Mouse (Mus musculus): ENCODE data around the gene Cpt1a. TPM values are rescaled to one million over a fixed set of nuclear protein-coding genes. Genes with fewer than 3 reads are reported as not detected.

Gene Cpt1a
- polyA plus RNA-seq, 1 experiment from 2014 or later, result 62.0 TPM

GRCm38 (mm10) chr19:3405531-3406281 is 83.6 kb downstream of the Cpt1a start:
- no peak overlapping the region for H3K4me2 ChIP-seq (replicated peaks; ENCODE audit: low read depth)
- WGBS, result 47% methylated on average over 1 of the region's 1 CpGs
- TF ChIP-seq EP300 (optimal IDR thresholded peaks at IDR 0.05) (no peak), CTCF (IDR thresholded peaks at IDR 0.05; ENCODE audit: low read depth) (no peak)
- ATAC-seq (ENCODE audit: low FRiP score, low TSS enrichment) (no peak), DNase-seq (ENCODE audit: low spot score) (no peak)
- H3K27me3 ChIP-seq (ENCODE audit: control insufficient read depth, insufficient read depth, low read length), result no peaks in the 10 kb centered on the region
- no peak overlapping the region for H3K4me3 ChIP-seq (ENCODE audit: low read depth, low read length)
- no peaks in the 10 kb centered on the region for H3K9me3 ChIP-seq (ENCODE audit: control insufficient read depth, low read length)
- no peak overlapping the region for H3K27ac ChIP-seq (replicated peaks)
- no peaks in the 10 kb centered on the region for H3K36me3 ChIP-seq (ENCODE audit: control insufficient read depth, insufficient read depth, low read length)
- H3K9ac ChIP-seq (ENCODE audit: low read length), result no peak overlapping the region
- H3K4me1 ChIP-seq (replicated peaks; ENCODE audit: control insufficient read depth, insufficient read depth), result no peaks in the 10 kb centered on the region

- H3K27ac ChIP-seq (replicated peaks), result no peak within 1 kb of the TSS
- ATAC-seq (ENCODE audit: low FRiP score, low TSS enrichment) (peak; percentile 44), DNase-seq (ENCODE audit: low spot score) (peak; percentile 32)
- WGBS, result 3% methylated on average over 36 of the region's 37 CpGs
- no peaks in the 10 kb centered on the region; the same call in 1 of the 2 replicates for H3K27me3 ChIP-seq (ENCODE audit: control insufficient read depth, insufficient read depth, low read length)
- peak within 1 kb of the TSS; percentile 47 for H3K4me2 ChIP-seq (replicated peaks; ENCODE audit: low read depth)
- no peaks in the 10 kb centered on the region for H3K9me3 ChIP-seq (ENCODE audit: control insufficient read depth, low read length)
- TF ChIP-seq EP300 (optimal IDR thresholded peaks at IDR 0.05) (no peak), CTCF (IDR thresholded peaks at IDR 0.05; ENCODE audit: low read depth) (no peak)
- H3K36me3 ChIP-seq (ENCODE audit: control insufficient read depth, insufficient read depth, low read length), result no peaks in the 10 kb centered on the region
- H3K4me3 ChIP-seq (ENCODE audit: low read depth, low read length), result peak within 1 kb of the TSS; percentile 25; the same call in 1 of the 2 replicates
- peak within 1 kb of the TSS; percentile 23; the same call in 1 of the 2 replicates for H3K9ac ChIP-seq (ENCODE audit: low read length)
- peaks cover 2% of the 10 kb centered on the region; the same call in 1 of the 2 replicates for H3K4me1 ChIP-seq (replicated peaks; ENCODE audit: control insufficient read depth, insufficient read depth)
Measured at GRCm38 (mm10) chr19:3414268-3414733, 92.2 kb downstream of the Cpt1a start, which contains the start of gene Gal. Gene Gal (minus strand): TSS chr19:3414544.

DNA sequence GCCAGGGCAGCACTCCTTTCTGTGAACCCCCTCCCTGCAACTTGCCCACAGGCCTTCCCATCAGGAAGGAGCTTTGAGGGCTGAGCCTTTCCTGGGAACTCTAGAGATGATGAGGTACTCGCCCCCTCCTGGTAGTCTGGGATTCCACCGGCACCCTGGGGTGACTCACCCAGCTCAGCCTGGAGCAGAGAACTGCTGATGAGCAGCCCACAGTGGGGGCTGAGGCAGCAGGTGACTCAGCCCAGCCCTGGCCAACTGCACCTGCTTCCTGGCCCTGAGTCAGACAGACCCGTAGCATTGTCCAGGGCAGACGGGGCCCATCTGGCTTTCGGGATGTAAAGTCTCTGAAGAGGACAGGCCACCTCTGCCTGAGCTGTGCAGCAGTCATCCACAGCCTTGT is 97.1 kb downstream of the Cpt1a start:
- peak; percentile 83 for ATAC-seq (ENCODE audit: low FRiP score, low TSS enrichment)
- 42% methylated on average over 5 of the region's 5 CpGs for WGBS

GRCm38 (mm10) chr19:3422488-3422887 is 100.4 kb downstream of the Cpt1a start:
- ATAC-seq (ENCODE audit: low FRiP score, low TSS enrichment) (no peak), DNase-seq (ENCODE audit: low spot score) (no peak)
- H3K4me1 ChIP-seq (replicated peaks; ENCODE audit: control insufficient read depth, insufficient read depth), result no peaks in the 10 kb centered on the region
- no peak for TF ChIP-seq EP300 (optimal IDR thresholded peaks at IDR 0.05)
- H3K9me3 ChIP-seq (ENCODE audit: control insufficient read depth, low read length), result no peaks in the 10 kb centered on the region
- H3K4me3 ChIP-seq (ENCODE audit: low read depth, low read length), result no peak overlapping the region
- no peaks in the 10 kb centered on the region for H3K36me3 ChIP-seq (ENCODE audit: control insufficient read depth, insufficient read depth, low read length)
- no peak overlapping the region for H3K9ac ChIP-seq (ENCODE audit: low read length)
- H3K4me2 ChIP-seq (replicated peaks; ENCODE audit: low read depth), result no peak overlapping the region
- WGBS, result 78% methylated on average over 6 of the region's 6 CpGs
- no peaks in the 10 kb centered on the region for H3K27me3 ChIP-seq (ENCODE audit: control insufficient read depth, insufficient read depth, low read length)
- no peak overlapping the region for H3K27ac ChIP-seq (replicated peaks)

More for the DNA sequence above, 97.1 kb downstream of the Cpt1a start:
- peak; percentile 50 for DNase-seq (ENCODE audit: low spot score)
- Histone ChIP-seq H3K27ac (replicated peaks) (no peak overlapping the region), H3K4me2 (replicated peaks; ENCODE audit: low read depth) (no peak overlapping the region), H3K36me3 (ENCODE audit: control insufficient read depth, insufficient read depth, low read length) (no peaks in the 10 kb centered on the region), H3K4me1 (replicated peaks; ENCODE audit: control insufficient read depth, insufficient read depth) (peaks cover under 1% of the 10 kb centered on the region; the same call in 1 of the 2 replicates), H3K9ac (ENCODE audit: low read length) (no peak overlapping the region), H3K9me3 (ENCODE audit: control insufficient read depth, low read length) (no peaks in the 10 kb centered on the region), H3K27me3 (ENCODE audit: control insufficient read depth, insufficient read depth, low read length) (no peaks in the 10 kb centered on the region), H3K4me3 (ENCODE audit: low read depth, low read length) (no peak overlapping the region)
- no peak for TF ChIP-seq EP300 (optimal IDR thresholded peaks at IDR 0.05)
- peak; percentile 39; the same call in 1 of the 2 replicates for TF ChIP-seq CTCF (IDR thresholded peaks at IDR 0.05; ENCODE audit: low read depth)

- no peak for TF ChIP-seq CTCF (IDR thresholded peaks at IDR 0.05; ENCODE audit: low read depth)
- TF ChIP-seq EP300 (optimal IDR thresholded peaks at IDR 0.05), result no peak
- Histone ChIP-seq H3K27ac (replicated peaks) (no peak overlapping the region), H3K9ac (ENCODE audit: low read length) (no peak overlapping the region), H3K4me1 (replicated peaks; ENCODE audit: control insufficient read depth, insufficient read depth) (no peaks in the 10 kb centered on the region), H3K4me3 (ENCODE audit: low read depth, low read length) (no peak overlapping the region), H3K4me2 (replicated peaks; ENCODE audit: low read depth) (no peak overlapping the region), H3K27me3 (ENCODE audit: control insufficient read depth, insufficient read depth, low read length) (no peaks in the 10 kb centered on the region), H3K9me3 (ENCODE audit: control insufficient read depth, low read length) (no peaks in the 10 kb centered on the region), H3K36me3 (ENCODE audit: control insufficient read depth, insufficient read depth, low read length) (no peaks in the 10 kb centered on the region)
- ATAC-seq (ENCODE audit: low FRiP score, low TSS enrichment), result no peak
- no peak for DNase-seq (ENCODE audit: low spot score)
- WGBS, result 55% methylated on average over 4 of the region's 4 CpGs
Measured at GRCm38 (mm10) chr19:3422981-3423380, 100.8 kb downstream of the Cpt1a start.

DNA sequence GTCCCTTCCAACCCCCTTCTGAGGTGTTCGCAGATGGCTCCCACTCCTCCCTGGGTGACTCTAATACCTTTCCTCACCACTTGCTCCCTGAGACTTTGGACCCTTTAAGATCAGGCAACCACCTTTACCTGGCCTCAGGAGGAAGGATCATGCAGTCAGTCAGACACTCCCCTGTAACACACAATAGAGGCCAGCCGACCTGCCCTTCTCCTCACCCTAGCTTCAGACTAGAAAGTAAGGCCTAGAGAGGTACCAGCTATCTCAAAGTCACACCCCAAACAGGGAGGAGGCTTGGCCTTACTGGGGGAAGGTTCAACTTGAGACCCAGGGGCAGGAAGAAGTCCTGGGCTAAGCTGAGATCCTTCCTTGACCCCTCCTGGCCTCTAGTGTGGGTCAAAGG is 102.1 kb downstream of the Cpt1a start:
- Histone ChIP-seq H3K27ac (replicated peaks) (no peak overlapping the region), H3K36me3 (ENCODE audit: control insufficient read depth, insufficient read depth, low read length) (no peaks in the 10 kb centered on the region), H3K9ac (ENCODE audit: low read length) (no peak overlapping the region), H3K4me1 (replicated peaks; ENCODE audit: control insufficient read depth, insufficient read depth) (no peaks in the 10 kb centered on the region), H3K27me3 (ENCODE audit: control insufficient read depth, insufficient read depth, low read length) (no peaks in the 10 kb centered on the region), H3K4me3 (ENCODE audit: low read depth, low read length) (no peak overlapping the region), H3K9me3 (ENCODE audit: control insufficient read depth, low read length) (no peaks in the 10 kb centered on the region), H3K4me2 (replicated peaks; ENCODE audit: low read depth) (no peak overlapping the region)
- WGBS, result 53% methylated on average over 2 of the region's 2 CpGs
- DNase-seq (ENCODE audit: low spot score), result peak; percentile 36
- TF ChIP-seq EP300 (optimal IDR thresholded peaks at IDR 0.05), result no peak
- TF ChIP-seq CTCF (IDR thresholded peaks at IDR 0.05; ENCODE audit: low read depth), result no peak
- ATAC-seq (ENCODE audit: low FRiP score, low TSS enrichment), result peak; percentile 90

Measured in stomach, postnatal 0 days (tissue).